Mouse (Mus musculus) kidney, embryonic 15.5 days (tissue): ENCODE data around the gene Rab5a. TPM values are rescaled to one million over a fixed set of nuclear protein-coding genes. Genes with fewer than 3 reads are reported as not detected.

Experiments used
- ATAC-seq: fragments of 200-750 bp; cut with Nextera tagmentation; replicated peaks from 2 replicates; pipeline ENCODE4 v1.8.0; 2017; ENCODE audit warnings: moderate TSS enrichment; ENCODE audit not compliant: low FRiP score
- H3K27ac ChIP-seq: fragments of 300-500 bp; sonication (generic); 2 replicates; pipeline ENCODE4 v1.5.1; 2015; ENCODE audit warnings: mild to moderate bottlenecking, inconsistent platforms
- H3K27me3 ChIP-seq: fragments of 300-500 bp; sonication (generic); 2 replicates; pipeline ENCODE4 v1.6.1; 2015; ENCODE audit warnings: inconsistent platforms
- H3K36me3 ChIP-seq: fragments of 300-500 bp; sonication (generic); 2 replicates; pipeline ENCODE4 v1.6.1; 2015; ENCODE audit warnings: inconsistent platforms
- H3K4me1 ChIP-seq: fragments of 300-500 bp; sonication (generic); 2 replicates; pipeline ENCODE4 v1.6.1; 2015; ENCODE audit warnings: inconsistent platforms
- H3K4me2 ChIP-seq: fragments of 300-500 bp; sonication (generic); 2 replicates; pipeline ENCODE4 v1.6.1; 2015; ENCODE audit warnings: moderate library complexity, mild to moderate bottlenecking, inconsistent platforms
- H3K4me3 ChIP-seq: fragments of 300-500 bp; sonication (generic); replicated peaks from 2 replicates; pipeline ENCODE4 v1.5.1; 2015; ENCODE audit warnings: mild to moderate bottlenecking, inconsistent platforms
- H3K9ac ChIP-seq: fragments of 300-500 bp; sonication (generic); 2 replicates; pipeline ENCODE4 v1.6.1; 2015; ENCODE audit warnings: mild to moderate bottlenecking, inconsistent platforms
- H3K9me3 ChIP-seq: fragments of 300-500 bp; sonication (generic); replicated peaks from 2 replicates; pipeline ENCODE4 v1.6.1; 2016; ENCODE audit warnings: inconsistent platforms
- WGBS: fragments of 180-500 bp; shearing (Covaris S2); methylation state at CpG from one replicate; pipeline ENCODE4 v1.1.7; 2015; ENCODE audit warnings: mixed read lengths; 5-methylcytosine and 5-hydroxymethylcytosine counted together
- polyA plus RNA-seq: library from polyadenylated mRNA; unstranded; fragments of >200 nt; fragmentation: Nextera tagmentation; extraction: Ambion mirVana; gene quantifications from 2 replicates; pipeline ENCODE4 v1.2.1, GENCODE M21; 2015

Rab5a gene
- polyA plus RNA-seq = 76.5 and 78.9 TPM in 2 replicates

- H3K4me3 ChIP-seq = peak within 1 kb of the TSS; percentile 96
Observed at GRCm38 (mm10) chr17:53478858-53479603, at the start of gene Rab5a. Rab5a (plus strand) TSS chr17:53479234.

GRCm38 (mm10) chr17:53456152-53456551, 22.9 kb upstream of the Rab5a start:
- WGBS = 77% methylated on average over 2 of the region's 2 CpGs
- no peaks in the 10 kb centered on the region for H3K27me3 ChIP-seq
- no peaks in the 10 kb centered on the region for H3K36me3 ChIP-seq
- no peak for ATAC-seq
- H3K9ac ChIP-seq = no peak overlapping the region
- no peak overlapping the region for H3K4me2 ChIP-seq
- H3K4me3 ChIP-seq = no peak overlapping the region
- no peaks in the 10 kb centered on the region for H3K4me1 ChIP-seq
- H3K27ac ChIP-seq = no peak overlapping the region
- H3K9me3 ChIP-seq = no peaks in the 10 kb centered on the region

More at GRCm38 (mm10) chr17:53478858-53479603, at the start of gene Rab5a:
- Histone ChIP-seq H3K36me3 (peaks cover 3% of the 10 kb centered on the region; the same call in 1 of the 2 replicates), H3K9me3 (no peaks in the 10 kb centered on the region), H3K27ac (peak within 1 kb of the TSS; percentile 99), H3K4me1 (peaks cover 15% of the 10 kb centered on the region), H3K9ac (peak within 1 kb of the TSS; percentile 96), H3K27me3 (no peaks in the 10 kb centered on the region), H3K4me2 (peak within 1 kb of the TSS; percentile 69)
- under 1% methylated on average over 82 of the region's 82 CpGs for WGBS
- ATAC-seq = peak; percentile 98

- Histone ChIP-seq H3K27ac (no peak overlapping the region), H3K4me1 (no peaks in the 10 kb centered on the region), H3K4me3 (no peak overlapping the region), H3K9ac (no peak overlapping the region), H3K9me3 (no peaks in the 10 kb centered on the region), H3K4me2 (no peak overlapping the region), H3K27me3 (no peaks in the 10 kb centered on the region), H3K36me3 (no peaks in the 10 kb centered on the region)
- WGBS = 71% methylated on average over 1 of the region's 1 CpGs
- no peak for ATAC-seq
Observed at GRCm38 (mm10) chr17:53456742-53457141, 22.3 kb upstream of the Rab5a start.

GRCm38 (mm10) chr17:53462603-53463495, 16.2 kb upstream of the Rab5a start, which contains the start of gene Efhb:
Efhb (minus strand) TSS chr17:53463321.
- Histone ChIP-seq H3K4me1 (peaks cover 6% of the 10 kb centered on the region; the same call in 1 of the 2 replicates), H3K27me3 (no peaks in the 10 kb centered on the region), H3K4me3 (peak within 1 kb of the TSS; percentile 43), H3K27ac (no peak within 1 kb of the TSS), H3K9ac (no peak within 1 kb of the TSS), H3K4me2 (peak within 1 kb of the TSS; percentile 65), H3K9me3 (no peaks in the 10 kb centered on the region), H3K36me3 (no peaks in the 10 kb centered on the region)
- WGBS = 19% methylated on average over 26 of the region's 26 CpGs
- ATAC-seq = peak; percentile 98

GRCm38 (mm10) chr17:53463496-53463840, 15.6 kb upstream of the Rab5a start:
- peak overlapping the region; percentile 65 for H3K4me2 ChIP-seq
- H3K27ac ChIP-seq = no peak overlapping the region
- H3K36me3 ChIP-seq = no peaks in the 10 kb centered on the region
- peak overlapping the region; percentile 43 for H3K4me3 ChIP-seq
- WGBS = 26% methylated on average over 6 of the region's 9 CpGs
- H3K4me1 ChIP-seq = peaks cover 6% of the 10 kb centered on the region; the same call in 1 of the 2 replicates
- ATAC-seq = peak; percentile 38; the same call in 1 of the 2 replicates
- H3K9ac ChIP-seq = no peak overlapping the region
- no peaks in the 10 kb centered on the region for H3K9me3 ChIP-seq
- H3K27me3 ChIP-seq = no peaks in the 10 kb centered on the region

GRCm38 (mm10) chr17:53465569-53465968, 13.5 kb upstream of the Rab5a start:
- Histone ChIP-seq H3K27me3 (no peaks in the 10 kb centered on the region), H3K4me2 (no peak overlapping the region), H3K4me3 (no peak overlapping the region), H3K4me1 (peaks cover 6% of the 10 kb centered on the region; the same call in 1 of the 2 replicates), H3K27ac (no peak overlapping the region), H3K9ac (no peak overlapping the region), H3K36me3 (no peaks in the 10 kb centered on the region), H3K9me3 (no peaks in the 10 kb centered on the region)
- 56% methylated on average over 4 of the region's 4 CpGs for WGBS
- no peak for ATAC-seq

GRCm38 (mm10) chr17:53468697-53469096, 10.3 kb upstream of the Rab5a start:
- no peaks in the 10 kb centered on the region for H3K36me3 ChIP-seq
- H3K9ac ChIP-seq = no peak overlapping the region
- no peak overlapping the region for H3K4me3 ChIP-seq
- 0 out of 2 replicates have a peak, but pooled peaks cover under 1% of the 10 kb centered on the region for H3K4me1 ChIP-seq
- ATAC-seq = no peak
- H3K27ac ChIP-seq = no peak overlapping the region
- H3K9me3 ChIP-seq = no peaks in the 10 kb centered on the region
- no peaks in the 10 kb centered on the region for H3K27me3 ChIP-seq
- H3K4me2 ChIP-seq = no peak overlapping the region

- no peaks in the 10 kb centered on the region for H3K9me3 ChIP-seq
- H3K4me3 ChIP-seq = peak overlapping the region; percentile 96
- peak overlapping the region; percentile 99 for H3K27ac ChIP-seq
- H3K4me2 ChIP-seq = peak overlapping the region; percentile 69
- no peaks in the 10 kb centered on the region for H3K36me3 ChIP-seq
- peaks cover 15% of the 10 kb centered on the region for H3K4me1 ChIP-seq
- ATAC-seq = no peak
- WGBS = 8% methylated on average over 15 of the region's 15 CpGs
- H3K27me3 ChIP-seq = no peaks in the 10 kb centered on the region
- H3K9ac ChIP-seq = peak overlapping the region; percentile 72
Observed at GRCm38 (mm10) chr17:53478066-53478857, 772 bp upstream of the Rab5a start.

- Histone ChIP-seq H3K27me3 (no peaks in the 10 kb centered on the region), H3K4me2 (peak overlapping the region; percentile 69), H3K36me3 (peaks cover 7% of the 10 kb centered on the region), H3K4me3 (peak overlapping the region; percentile 96), H3K9ac (peak overlapping the region; percentile 96), H3K4me1 (peaks cover 15% of the 10 kb centered on the region), H3K27ac (peak overlapping the region; percentile 99), H3K9me3 (no peaks in the 10 kb centered on the region)
- ATAC-seq = peak; percentile 12
- WGBS = under 1% methylated on average over 32 of the region's 33 CpGs
Observed at GRCm38 (mm10) chr17:53479604-53480041, 589 bp downstream of the Rab5a start.

GRCm38 (mm10) chr17:53480433-53480832, 1.4 kb downstream of the Rab5a start:
- no peak for ATAC-seq
- Histone ChIP-seq H3K9me3 (no peaks in the 10 kb centered on the region), H3K27ac (no peak overlapping the region), H3K4me3 (peak overlapping the region; percentile 96), H3K4me1 (peaks cover 15% of the 10 kb centered on the region), H3K9ac (peak overlapping the region; percentile 96), H3K36me3 (peaks cover 14% of the 10 kb centered on the region), H3K4me2 (peak overlapping the region; percentile 69), H3K27me3 (no peaks in the 10 kb centered on the region)
- 44% methylated on average over 7 of the region's 7 CpGs for WGBS

- ATAC-seq = no peak
- WGBS = 86% methylated on average over 4 of the region's 4 CpGs
Observed at GRCm38 (mm10) chr17:53488291-53489006, 9.4 kb downstream of the Rab5a start.

More at GRCm38 (mm10) chr17:53488291-53489006, 9.4 kb downstream of the Rab5a start:
- Histone ChIP-seq H3K36me3 (peaks cover 69% of the 10 kb centered on the region), H3K4me2 (no peak overlapping the region), H3K4me1 (no peaks in the 10 kb centered on the region), H3K9me3 (no peaks in the 10 kb centered on the region), H3K27me3 (no peaks in the 10 kb centered on the region), H3K9ac (no peak overlapping the region), H3K4me3 (no peak overlapping the region), H3K27ac (no peak overlapping the region)
